Mouse (Mus musculus) kidney, embryonic 14.5 days (tissue): ENCODE measurements around the gene Rad9a. TPM values are rescaled to one million over a fixed set of nuclear protein-coding genes. Genes with fewer than 3 reads are reported as not detected.

Experiments
- ATAC-seq: fragments of 200-750 bp; cut with Nextera tagmentation; 2 replicates; pipeline ENCODE4 v1.8.0; 2017; ENCODE audit warnings: moderate number of reproducible peaks, mild to moderate bottlenecking, moderate TSS enrichment, moderate library complexity; ENCODE audit not compliant: low FRiP score, low TSS enrichment
- H3K27ac ChIP-seq: fragments of 300-500 bp; sonication (generic); 2 replicates; pipeline ENCODE4 v1.5.1; 2014; ENCODE audit warnings: low read depth, mild to moderate bottlenecking, low read length, moderate library complexity, mixed read lengths
- H3K27me3 ChIP-seq: fragments of 300-500 bp; sonication (generic); 2 replicates; pipeline ENCODE4 v1.6.1; 2014; ENCODE audit warnings: mild to moderate bottlenecking, low read length; ENCODE audit not compliant: control insufficient read depth, insufficient read depth
- H3K36me3 ChIP-seq: fragments of 300-500 bp; sonication (generic); 2 replicates; pipeline ENCODE4 v1.6.1; 2014; ENCODE audit warnings: low read length, mixed read lengths; ENCODE audit not compliant: control insufficient read depth, insufficient read depth
- H3K4me1 ChIP-seq: fragments of 300-500 bp; sonication (generic); 2 replicates; pipeline ENCODE4 v1.6.1; 2014; ENCODE audit warnings: low read length, mixed read lengths; ENCODE audit not compliant: control insufficient read depth, insufficient read depth
- H3K4me2 ChIP-seq: fragments of 300-500 bp; sonication (generic); replicated peaks from 2 replicates; pipeline ENCODE4 v1.6.1; 2014; ENCODE audit warnings: low read depth, mild to moderate bottlenecking, low read length
- H3K4me3 ChIP-seq: fragments of 300-500 bp; sonication (generic); 2 replicates; pipeline ENCODE4 v1.5.1; 2014; ENCODE audit warnings: mild to moderate bottlenecking, low read length
- H3K9ac ChIP-seq: fragments of 300-500 bp; sonication (generic); 2 replicates; pipeline ENCODE4 v1.6.1; 2014; ENCODE audit warnings: low read depth, mild to moderate bottlenecking, low read length, moderate library complexity
- H3K9me3 ChIP-seq: fragments of 300-500 bp; sonication (generic); 2 replicates; pipeline ENCODE4 v1.6.1; 2016; ENCODE audit warnings: low read length; ENCODE audit not compliant: control insufficient read depth
- WGBS: fragments of 180-500 bp; shearing (Covaris S2); extraction: QIAGEN DNeasy Blood & Tissue Kit; methylation state at CpG from one replicate; pipeline ENCODE4 v1.1.7; 2014; 5-methylcytosine and 5-hydroxymethylcytosine counted together
- polyA plus RNA-seq: library from polyadenylated mRNA; unstranded; fragments of >200 nt; fragmentation: Nextera tagmentation; extraction: Ambion mirVana; gene quantifications from 2 replicates; pipeline ENCODE4 v1.2.1, GENCODE M21; 2014

The Rad9a gene
- polyA plus RNA-seq, 1 experiment from 2014 or later, result 39.5 TPM

GRCm38 (mm10) chr19:4149764-4150461, 51.5 kb downstream of the Rad9a start:
- Histone ChIP-seq H3K27ac (no peak overlapping the region), H3K4me2 (peak overlapping the region; percentile 72), H3K9me3 (no peaks in the 10 kb centered on the region), H3K27me3 (no peaks in the 10 kb centered on the region), H3K4me1 (peaks cover 18% of the 10 kb centered on the region), H3K36me3 (peaks cover 28% of the 10 kb centered on the region), H3K9ac (peak overlapping the region; percentile 68; the same call in 1 of the 2 replicates), H3K4me3 (peak overlapping the region; percentile 86; the same call in 1 of the 2 replicates)
- no peak for ATAC-seq
- 94% methylated on average over 17 of the region's 17 CpGs for WGBS

DNA sequence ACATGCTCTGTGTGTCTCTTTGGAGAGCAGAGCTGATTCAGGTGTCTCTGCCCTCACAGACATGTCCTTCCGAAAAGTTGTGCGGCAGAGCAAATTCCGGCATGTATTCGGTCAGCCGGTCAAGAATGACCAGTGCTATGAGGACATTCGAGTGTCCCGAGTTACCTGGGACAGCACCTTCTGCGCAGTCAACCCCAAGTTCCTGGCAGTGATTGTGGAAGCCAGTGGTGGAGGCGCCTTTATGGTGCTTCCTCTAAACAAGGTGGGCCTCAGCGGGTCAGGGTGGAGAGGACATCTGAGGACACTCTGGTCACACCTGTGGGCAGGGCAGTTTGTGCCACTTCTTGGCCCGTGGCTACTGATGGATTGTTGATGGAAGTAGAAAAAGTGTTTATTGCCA, 52.2 kb downstream of the Rad9a start:
- H3K9me3 ChIP-seq, result no peaks in the 10 kb centered on the region

DNA sequence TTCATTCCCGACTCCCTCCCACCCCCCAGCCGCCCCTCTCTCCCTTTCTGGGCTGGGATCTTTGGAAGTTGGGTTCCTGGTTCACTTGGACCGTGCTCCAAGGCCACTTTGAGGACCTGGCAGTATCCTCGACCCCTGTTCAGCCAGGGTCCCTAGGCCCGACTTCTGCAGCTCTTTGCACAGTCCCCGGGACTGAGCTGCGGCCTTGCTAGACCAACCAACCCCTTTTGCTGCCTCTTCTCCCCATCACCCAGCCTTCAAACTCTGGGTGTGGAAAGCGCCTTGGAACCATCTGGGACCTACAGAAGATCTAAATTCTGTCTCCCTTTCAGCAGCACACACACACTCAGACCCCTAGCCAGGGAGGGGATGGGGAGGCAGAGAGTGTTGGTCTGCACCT, 52.6 kb downstream of the Rad9a start:
- WGBS, result under 1% methylated on average over 8 of the region's 8 CpGs
- ATAC-seq, result 0 out of 2 replicates have a peak, but pooled peaks have one; percentile 16
- Histone ChIP-seq H3K27ac (peak overlapping the region; percentile 6; the same call in 1 of the 2 replicates), H3K4me3 (peak overlapping the region; percentile 86), H3K27me3 (no peaks in the 10 kb centered on the region), H3K4me1 (peaks cover 14% of the 10 kb centered on the region), H3K36me3 (peaks cover 28% of the 10 kb centered on the region), H3K4me2 (peak overlapping the region; percentile 72), H3K9ac (peak overlapping the region; percentile 68), H3K9me3 (no peaks in the 10 kb centered on the region)

More for the DNA sequence above, 52.2 kb downstream of the Rad9a start:
- 81% methylated on average over 11 of the region's 11 CpGs for WGBS
- Histone ChIP-seq H3K27me3 (no peaks in the 10 kb centered on the region), H3K36me3 (peaks cover 28% of the 10 kb centered on the region), H3K4me2 (peak overlapping the region; percentile 72), H3K4me3 (peak overlapping the region; percentile 86), H3K27ac (no peak overlapping the region), H3K4me1 (peaks cover 17% of the 10 kb centered on the region), H3K9ac (peak overlapping the region; percentile 68; the same call in 1 of the 2 replicates)
- no peak for ATAC-seq

DNA sequence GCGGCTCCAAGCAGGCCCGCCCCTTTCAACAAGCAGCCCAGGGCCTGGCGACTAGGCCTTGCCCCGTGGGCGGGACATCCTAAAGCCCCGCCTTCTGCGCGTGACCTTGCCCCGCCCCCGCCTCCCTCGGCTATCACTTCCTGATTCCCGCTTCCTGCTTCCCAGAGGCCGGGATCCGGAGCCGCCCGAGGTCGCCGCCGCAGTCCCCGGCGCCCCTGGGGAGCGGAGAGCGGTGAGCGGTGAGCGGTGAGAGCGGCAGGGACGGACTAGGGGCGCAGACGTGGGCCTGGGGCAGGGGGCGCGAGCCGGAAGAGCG, 53.0 kb downstream of the Rad9a start, which contains the start of gene Coro1b:
TSS of gene Coro1b (plus strand) at position 129 of the 316 bp plus-strand sequence.
- 0% methylated on average over 32 of the region's 33 CpGs for whole genome bisulfite sequencing
- ATAC-seq, result peak; percentile 95

GRCm38 (mm10) chr19:4147782-4148490, 53.5 kb downstream of the Rad9a start:
- H3K27ac ChIP-seq, result no peak overlapping the region
- H3K36me3 ChIP-seq, result peaks cover 21% of the 10 kb centered on the region
- H3K4me3 ChIP-seq, result peak overlapping the region; percentile 86
- peak overlapping the region; percentile 72 for H3K4me2 ChIP-seq
- H3K9ac ChIP-seq, result peak overlapping the region; percentile 68; the same call in 1 of the 2 replicates
- no peaks in the 10 kb centered on the region for H3K27me3 ChIP-seq
- H3K9me3 ChIP-seq, result no peaks in the 10 kb centered on the region
- 31% methylated on average over 9 of the region's 9 CpGs for WGBS
- H3K4me1 ChIP-seq, result peaks cover 14% of the 10 kb centered on the region
- peak; percentile 43 for ATAC-seq

More for the DNA sequence above, 53.0 kb downstream of the Rad9a start, which contains the start of gene Coro1b:
- H3K27me3 ChIP-seq, result no peaks in the 10 kb centered on the region
- H3K4me2 ChIP-seq, result peak within 1 kb of the TSS; percentile 72
- H3K4me3 ChIP-seq, result peak within 1 kb of the TSS; percentile 86
- no peaks in the 10 kb centered on the region for H3K9me3 ChIP-seq
- peaks cover 26% of the 10 kb centered on the region for H3K36me3 ChIP-seq
- peak within 1 kb of the TSS; percentile 68 for H3K9ac ChIP-seq
- peaks cover 14% of the 10 kb centered on the region for H3K4me1 ChIP-seq
- peak within 1 kb of the TSS; percentile 6; the same call in 1 of the 2 replicates for H3K27ac ChIP-seq

GRCm38 (mm10) chr19:4147022-4147405, 54.4 kb downstream of the Rad9a start:
- Histone ChIP-seq H3K9ac (no peak overlapping the region), H3K4me3 (no peak overlapping the region), H3K4me1 (peaks cover 14% of the 10 kb centered on the region), H3K36me3 (peaks cover 16% of the 10 kb centered on the region), H3K4me2 (no peak overlapping the region), H3K27me3 (no peaks in the 10 kb centered on the region), H3K27ac (no peak overlapping the region), H3K9me3 (no peaks in the 10 kb centered on the region)
- 73% methylated on average over 3 of the region's 3 CpGs for WGBS
- no peak for ATAC-seq

DNA sequence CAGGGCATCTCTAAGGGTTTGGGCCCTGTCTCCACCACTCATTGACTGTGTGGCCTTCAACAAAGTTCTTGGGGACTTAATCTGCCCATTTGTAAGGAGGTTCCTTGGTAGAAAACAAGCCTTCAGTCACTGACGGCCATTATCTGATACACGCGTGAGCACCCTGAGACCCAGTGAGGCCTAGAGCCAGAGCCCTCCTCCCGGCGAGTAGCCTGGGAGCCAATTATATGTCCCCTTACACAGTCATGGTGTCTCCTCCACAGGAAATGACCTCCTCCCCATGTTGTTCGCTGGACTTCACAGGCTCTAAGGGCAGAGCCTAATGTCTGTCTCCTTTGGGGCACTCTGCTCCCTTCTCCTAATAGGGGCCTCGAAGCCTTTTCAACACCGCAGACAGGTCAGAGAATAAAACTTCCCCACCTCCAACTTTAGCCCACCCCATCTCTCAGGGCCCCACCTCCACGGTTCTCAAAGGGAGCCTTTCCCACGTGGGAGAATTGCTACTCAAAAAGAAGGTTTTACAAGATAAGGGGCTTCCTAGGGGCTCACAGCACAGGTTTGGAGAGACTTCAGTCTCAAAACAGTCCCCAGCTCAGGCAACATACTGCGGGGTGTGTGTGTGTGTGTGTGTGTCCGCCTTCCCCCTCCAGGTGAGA, 55.0 kb downstream of the Rad9a start:
- no peak for ATAC-seq
- Histone ChIP-seq H3K4me2 (no peak overlapping the region), H3K27ac (no peak overlapping the region), H3K9ac (no peak overlapping the region), H3K4me3 (no peak overlapping the region), H3K9me3 (no peaks in the 10 kb centered on the region), H3K27me3 (no peaks in the 10 kb centered on the region), H3K36me3 (peaks cover 16% of the 10 kb centered on the region), H3K4me1 (peaks cover 14% of the 10 kb centered on the region)
- WGBS, result 71% methylated on average over 12 of the region's 12 CpGs

GRCm38 (mm10) chr19:4145936-4146335, 55.5 kb downstream of the Rad9a start:
- peaks cover 14% of the 10 kb centered on the region for H3K4me1 ChIP-seq
- H3K27ac ChIP-seq, result no peak overlapping the region
- no peaks in the 10 kb centered on the region for H3K27me3 ChIP-seq
- no peak overlapping the region for H3K4me3 ChIP-seq
- peaks cover 11% of the 10 kb centered on the region for H3K36me3 ChIP-seq
- no peak for ATAC-seq
- WGBS, result 92% methylated on average over 5 of the region's 5 CpGs
- no peaks in the 10 kb centered on the region for H3K9me3 ChIP-seq
- H3K9ac ChIP-seq, result no peak overlapping the region
- no peak overlapping the region for H3K4me2 ChIP-seq
